Mouse (Mus musculus) thymus, adult 2 months (tissue): Measurements from ENCODE around the gene Zc3hav1l.

Experiments used
- CTCF ChIP-seq: fragments of 200-500 bp; IDR thresholded peaks from 2 replicates; pipeline ENCODE4 v1.5.1; 2012; ENCODE audit warnings: mild to moderate bottlenecking, control low read depth, low read length, moderate library complexity, borderline replicate concordance; ENCODE audit not compliant: control insufficient read depth, poor library complexity, insufficient read depth; ENCODE audit errors: extremely low read depth
- POLR2A ChIP-seq: fragments of 200-500 bp; IDR thresholded peaks from 2 replicates; pipeline ENCODE4 v1.6.1; 2012; ENCODE audit warnings: mild to moderate bottlenecking, low read length, control low read depth, moderate library complexity; ENCODE audit not compliant: control insufficient read depth, poor library complexity, insufficient read depth; ENCODE audit errors: extremely low read depth

DNA sequence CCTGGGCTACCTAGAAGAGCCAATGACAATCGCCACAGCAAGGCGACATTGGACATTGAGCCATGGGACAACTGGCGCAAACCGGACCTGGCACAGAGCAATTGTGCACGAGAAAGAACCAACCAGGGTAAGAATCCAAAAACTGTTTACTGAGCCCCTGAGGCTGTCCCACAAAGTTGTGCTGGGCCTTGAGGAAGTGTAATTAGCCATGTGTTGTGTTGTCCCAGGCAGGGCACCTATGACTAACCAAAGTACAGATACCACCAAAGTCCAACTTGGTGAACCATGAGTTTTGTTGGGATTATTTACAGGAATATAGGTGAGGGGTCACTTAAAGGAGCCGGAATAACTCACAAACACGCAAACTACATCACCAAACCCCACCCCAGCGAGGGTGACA, 41.6 kb downstream of the Zc3hav1l start:
- TF ChIP-seq POLR2A (no peak), CTCF (no peak)
